Mouse (Mus musculus): ENCODE results near the gene Fbxl4.

DNA sequence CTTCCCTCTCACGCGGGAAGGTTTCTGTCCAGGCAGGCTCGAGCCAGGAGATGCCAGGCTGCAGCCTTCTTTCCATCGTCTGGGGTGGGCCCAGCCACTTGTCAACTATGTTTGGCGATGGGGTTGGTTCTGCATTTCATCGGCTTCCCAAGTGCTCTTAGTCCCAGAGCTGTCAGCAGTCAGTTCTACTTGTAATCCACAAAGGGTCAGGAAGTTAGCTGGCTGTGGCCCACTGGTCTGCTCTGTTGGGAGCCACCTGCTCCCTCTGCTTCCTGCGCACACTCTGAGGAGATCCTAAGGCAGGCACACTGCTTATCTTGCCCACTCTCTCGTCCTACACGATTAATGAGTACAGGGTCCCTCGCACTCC is 573 bp downstream of the Fbxl4 start:
- TF ChIP-seq CTCF (IDR thresholded peaks at IDR 0.05; ENCODE audit: low read depth, low read length) (no peak), POLR2A (IDR thresholded peaks at IDR 0.05; ENCODE audit: borderline replicate concordance, low read depth, low read length) (no peak)

Data from bone marrow macrophage, adult 2 months (primary cell).